Mouse (Mus musculus) frontal cortex, postnatal 10 days (tissue): ENCODE results near the gene Isoc2a.

Source experiments
- DNase-seq, 2 experiments: peaks; one replicate each; pipeline ENCODE4 v3.0.0; 2022; ENCODE audit warnings: low spot score in 2 of 2, mixed read lengths in 1 of 2

Gene Isoc2a

DNA sequence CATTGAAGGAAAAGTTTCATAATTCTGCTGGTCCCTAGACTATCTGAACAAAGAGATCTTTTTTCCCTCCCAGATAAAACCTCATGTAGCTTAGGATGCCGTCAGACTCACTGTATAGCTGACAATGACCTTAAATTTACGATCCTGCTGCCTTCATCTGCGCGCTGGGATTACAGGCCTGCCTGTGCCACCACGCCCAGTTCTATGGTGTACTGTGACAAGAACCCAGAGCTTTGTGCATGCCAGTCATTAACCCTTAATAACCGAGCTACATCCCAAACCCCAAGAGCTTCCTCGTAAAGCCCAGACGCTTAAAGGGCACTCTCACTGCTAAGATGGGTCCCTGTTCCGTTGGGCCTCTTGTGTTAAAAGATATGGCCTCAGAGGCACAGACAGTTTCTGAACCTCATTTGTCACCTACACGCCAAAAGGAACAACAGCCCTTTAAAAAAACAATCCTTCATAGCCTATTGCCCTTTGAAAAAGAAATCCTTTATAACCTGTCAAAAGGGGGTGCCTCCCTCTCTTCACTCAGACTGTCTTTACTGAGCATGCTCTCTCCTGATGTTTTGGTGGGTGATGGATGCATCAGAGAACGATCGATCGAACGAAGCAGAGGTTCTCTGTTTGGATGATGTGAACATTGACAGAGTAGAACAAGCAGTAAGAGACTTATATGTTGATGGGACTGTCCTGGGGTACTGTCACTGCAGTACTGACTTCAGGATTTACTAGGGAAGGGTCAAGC lies 38.9 kb downstream of the Isoc2a start:
- DNase-seq: no peak

DNA sequence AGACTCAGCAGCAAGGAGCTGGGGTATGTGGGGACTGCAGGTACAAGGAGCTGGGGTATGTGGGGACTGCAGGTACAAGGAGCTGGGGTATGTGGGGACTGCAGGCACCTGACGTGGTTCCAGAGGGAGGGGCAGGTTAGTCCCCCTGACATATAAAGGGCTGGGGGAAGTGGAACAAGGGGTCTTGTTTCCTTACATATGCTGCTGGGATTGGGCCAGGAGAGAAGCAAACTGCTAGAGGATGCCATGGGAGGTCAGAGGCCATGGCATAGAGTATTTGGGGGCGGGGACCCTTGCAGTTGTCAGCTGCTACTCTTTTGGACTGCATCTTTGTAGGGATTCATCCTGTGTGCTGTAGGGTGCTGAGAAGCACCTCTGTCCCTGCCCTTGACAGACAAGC lies 40.5 kb downstream of the Isoc2a start:
- no peak for DNase-seq

DNA sequence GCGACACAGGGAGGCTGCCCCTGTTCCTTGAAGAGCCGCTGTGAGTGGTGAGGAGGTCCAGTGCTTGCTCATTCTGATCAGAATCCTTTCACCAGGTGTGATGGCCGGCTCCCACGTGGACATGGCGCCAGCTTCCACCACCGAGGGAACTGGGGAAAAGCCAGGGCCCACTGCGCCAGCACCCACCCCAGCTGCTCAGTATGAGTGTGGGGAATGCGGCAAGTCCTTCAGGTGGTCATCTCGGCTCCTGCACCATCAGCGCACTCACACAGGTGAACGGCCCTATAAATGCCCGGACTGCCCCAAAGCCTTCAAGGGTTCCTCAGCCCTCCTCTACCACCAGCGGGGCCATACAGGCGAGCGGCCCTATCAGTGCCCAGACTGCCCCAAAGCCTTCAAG lies 41.7 kb downstream of the Isoc2a start:
- no peak for DNase-seq

DNA sequence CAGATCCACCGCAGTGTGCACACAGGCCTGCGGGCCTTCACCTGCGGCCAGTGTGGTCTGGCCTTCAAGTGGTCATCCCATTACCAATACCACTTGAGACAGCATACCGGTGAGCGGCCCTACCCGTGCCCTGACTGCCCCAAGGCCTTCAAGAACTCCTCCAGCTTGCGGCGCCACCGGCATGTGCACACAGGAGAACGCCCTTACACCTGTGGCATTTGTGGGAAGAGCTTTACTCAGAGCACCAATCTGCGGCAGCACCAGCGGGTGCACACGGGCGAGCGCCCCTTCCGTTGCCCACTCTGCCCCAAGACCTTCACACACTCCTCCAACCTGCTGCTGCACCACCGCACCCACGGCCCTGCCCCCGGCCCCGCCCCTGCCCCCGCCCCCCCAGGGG lies 42.1 kb downstream of the Isoc2a start:
- DNase-seq: no peak

DNA sequence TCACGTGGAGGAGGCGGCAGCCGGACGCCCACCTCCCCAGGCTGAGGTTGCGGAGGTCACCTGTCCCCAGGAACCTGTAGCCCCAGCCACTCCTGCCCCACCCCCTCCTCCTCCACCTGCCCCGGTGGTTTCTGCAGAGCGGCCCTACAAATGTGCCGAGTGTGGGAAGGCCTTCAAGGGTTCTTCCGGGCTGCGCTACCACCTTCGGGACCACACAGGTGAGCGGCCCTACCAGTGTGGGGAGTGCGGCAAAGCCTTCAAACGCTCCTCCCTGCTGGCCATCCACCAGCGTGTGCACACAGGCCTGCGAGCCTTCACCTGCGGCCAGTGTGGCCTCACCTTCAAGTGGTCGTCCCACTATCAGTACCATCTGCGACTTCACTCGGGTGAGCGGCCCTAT lies 43.0 kb downstream of the Isoc2a start:
- no peak for DNase-seq

DNA sequence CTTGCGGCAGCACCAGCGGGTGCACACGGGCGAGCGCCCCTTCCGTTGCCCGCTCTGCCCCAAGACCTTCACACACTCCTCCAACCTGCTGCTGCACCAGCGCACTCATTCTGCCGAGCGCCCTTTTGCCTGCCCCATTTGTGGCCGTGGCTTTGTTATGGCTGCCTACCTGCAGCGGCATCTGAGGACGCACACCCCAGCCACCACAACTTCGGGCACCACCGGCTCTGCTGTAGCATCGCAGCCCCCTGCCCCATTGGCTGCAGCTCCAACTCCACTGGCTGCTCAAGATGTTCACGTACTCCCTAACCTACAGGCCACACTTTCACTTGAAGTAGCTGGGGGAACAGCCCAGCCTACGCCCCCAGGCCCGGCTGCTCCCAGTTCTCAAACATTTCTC lies 43.5 kb downstream of the Isoc2a start:
- DNase-seq: no peak

DNA sequence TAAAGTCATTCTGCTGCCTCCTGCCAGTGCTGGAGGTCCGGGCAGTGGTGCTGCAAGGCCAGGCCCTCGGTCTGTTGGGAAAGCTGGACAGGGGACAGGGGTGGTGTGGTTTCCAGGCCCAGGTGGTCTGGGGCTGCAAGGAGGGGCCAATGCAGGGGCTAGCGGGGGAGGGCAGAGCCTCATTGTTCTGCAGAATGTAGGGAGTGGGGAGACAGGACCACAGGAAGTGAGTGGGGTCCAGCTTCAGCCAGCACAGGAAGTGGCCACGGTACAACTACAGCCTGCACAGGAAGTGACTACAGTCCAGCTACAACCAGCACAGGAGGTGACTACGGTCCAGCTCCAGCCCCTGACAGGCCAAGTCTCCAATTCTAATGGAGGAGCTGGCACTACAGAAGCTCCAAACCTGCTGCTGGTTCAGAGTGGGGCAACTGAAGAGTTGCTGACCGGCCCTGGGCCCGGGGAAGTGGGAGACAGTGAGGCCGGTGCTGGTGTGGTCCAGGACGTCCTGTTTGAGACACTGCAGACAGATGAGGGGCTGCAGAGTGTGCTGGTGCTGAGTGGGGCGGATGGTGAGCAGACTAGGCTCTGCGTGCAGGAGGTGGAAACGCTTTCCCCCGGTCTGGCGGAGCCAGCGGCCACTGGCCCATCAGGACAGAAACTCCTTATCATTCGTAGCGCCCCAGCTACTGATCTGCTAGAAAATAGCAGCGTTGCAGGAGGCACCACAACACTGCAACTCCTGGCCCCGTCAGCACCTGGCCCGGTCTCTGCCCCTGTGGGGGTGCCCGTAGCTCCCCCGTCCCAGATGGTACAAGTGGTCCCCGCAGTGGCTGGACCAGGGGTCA lies 44.2 kb downstream of the Isoc2a start:
- no peak for DNase-seq

DNA sequence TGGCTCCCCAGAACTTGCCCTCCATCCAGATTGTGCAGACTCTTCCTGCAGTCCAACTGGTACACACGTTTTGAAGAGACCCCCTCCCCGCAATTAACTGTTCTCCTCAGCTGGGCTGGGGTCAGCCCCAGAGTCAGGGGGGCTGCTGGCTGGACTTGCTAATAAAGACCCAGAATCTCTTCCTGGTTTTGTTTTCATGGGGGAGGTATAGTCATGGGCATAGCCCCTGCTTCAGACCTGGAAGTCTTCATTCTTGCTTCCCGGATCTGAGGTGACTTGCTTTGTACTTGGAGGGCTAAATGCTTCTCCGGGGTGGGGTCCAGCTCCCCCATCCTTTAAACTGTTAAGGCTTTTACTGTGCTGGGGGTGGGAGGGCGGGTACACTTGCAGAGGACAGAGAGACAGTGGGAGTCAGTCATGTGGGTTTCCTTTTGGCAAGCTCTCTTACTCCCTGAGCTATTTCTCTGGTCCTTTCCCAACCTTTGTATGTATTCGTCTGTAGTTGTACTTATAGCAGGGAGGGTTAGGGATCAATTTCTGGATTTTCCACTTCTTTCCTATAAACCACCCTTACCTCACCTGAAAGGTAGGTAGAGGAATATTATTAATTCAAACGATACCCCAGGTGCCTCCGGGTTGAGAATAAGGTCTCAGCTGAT lies 45.0 kb downstream of the Isoc2a start, which contains the start of gene Nat14:
Gene Nat14 (plus strand): TSS at position 205 of the 659 bp plus-strand sequence.
- DNase-seq: no peak

DNA sequence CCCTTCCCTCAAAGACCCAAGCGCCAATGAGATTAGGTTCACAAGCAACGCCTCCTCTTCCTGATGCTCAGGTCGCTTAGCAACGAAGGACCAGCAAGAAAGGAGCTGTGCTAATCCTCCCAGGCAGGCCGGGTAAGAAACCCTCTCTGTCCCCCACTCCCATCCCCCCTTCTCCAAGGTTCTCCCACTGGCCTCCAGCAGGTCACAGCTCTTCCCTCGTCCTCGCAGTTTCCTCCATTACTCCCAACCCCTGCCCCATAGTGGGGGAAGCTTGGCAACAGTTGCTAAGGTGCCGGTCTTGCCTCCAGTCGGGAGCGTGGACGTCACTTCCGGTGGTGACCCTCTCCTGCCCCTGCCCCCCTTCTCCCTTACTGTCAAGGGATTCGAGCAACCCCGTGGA lies 45.6 kb downstream of the Isoc2a start:
- peak; percentile 91 to 93 for DNase-seq

DNA sequence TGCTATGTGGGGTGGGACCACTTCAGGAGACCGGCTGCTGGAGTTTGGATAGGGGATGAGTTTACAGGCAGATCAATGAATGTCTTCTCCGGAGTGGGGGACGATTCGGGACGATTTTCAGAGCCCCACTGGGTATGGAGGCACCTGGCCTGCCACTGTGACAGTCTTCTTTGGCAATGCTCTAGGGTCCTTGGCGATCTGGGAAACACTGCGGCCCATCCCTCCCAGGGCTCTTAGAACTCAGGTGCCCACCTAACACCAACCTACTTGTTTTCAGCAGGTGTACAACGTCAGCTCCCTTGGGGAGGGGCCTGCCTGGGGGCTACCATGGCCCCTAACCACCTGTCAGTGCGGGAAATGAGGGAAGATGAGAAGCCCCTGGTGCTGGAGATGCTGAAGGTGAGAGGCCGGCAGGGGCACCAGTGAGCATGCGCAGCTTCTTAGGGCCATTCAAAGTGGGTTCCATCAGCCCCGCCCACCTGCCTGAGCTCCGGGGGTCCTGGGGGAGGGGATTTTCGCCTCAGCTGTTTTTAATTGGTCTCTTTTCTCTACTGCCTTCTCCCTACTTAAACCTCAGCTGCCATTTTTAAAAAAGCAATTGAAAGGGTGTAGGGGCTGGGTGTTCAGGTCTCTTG lies 46.1 kb downstream of the Isoc2a start:
- DNase-seq: peak; percentile 75 to 84

DNA sequence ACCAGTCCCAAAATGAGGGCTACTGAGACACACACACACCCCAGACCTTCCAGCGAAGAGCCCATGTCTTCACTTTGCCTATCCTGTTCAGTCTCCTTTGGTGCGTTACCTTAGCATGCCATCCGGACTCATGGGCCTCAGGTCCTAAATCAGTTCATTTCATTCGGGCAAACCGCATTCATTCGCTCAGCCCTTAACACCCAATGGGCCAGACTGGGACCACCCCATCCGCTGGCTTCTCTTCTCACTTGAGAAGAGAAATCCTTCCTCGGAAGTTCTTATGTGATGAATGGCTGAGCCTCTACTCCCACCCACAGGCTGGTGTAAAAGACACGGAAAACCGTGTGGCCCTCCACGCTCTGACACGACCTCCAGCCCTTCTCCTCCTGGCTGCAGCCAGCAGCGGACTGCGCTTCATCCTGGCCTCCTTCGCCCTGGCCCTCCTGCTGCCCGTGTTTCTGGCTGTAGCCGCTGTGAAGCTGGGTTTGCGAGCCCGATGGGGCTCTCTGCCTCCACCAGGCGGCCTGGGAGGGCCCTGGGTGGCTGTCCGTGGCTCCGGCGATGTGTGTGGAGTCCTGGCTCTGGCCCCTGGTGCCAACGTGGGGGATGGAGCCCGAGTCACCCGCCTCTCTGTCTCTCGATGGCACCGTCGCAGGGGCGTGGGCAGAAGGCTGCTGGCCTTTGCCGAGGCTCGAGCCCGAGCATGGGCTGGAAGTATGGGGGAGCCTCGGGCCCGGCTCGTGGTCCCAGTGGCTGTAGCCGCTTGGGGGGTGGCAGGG lies 46.8 kb downstream of the Isoc2a start:
- peak in 1 of 2 experiments; percentile 63 for DNase-seq

DNA sequence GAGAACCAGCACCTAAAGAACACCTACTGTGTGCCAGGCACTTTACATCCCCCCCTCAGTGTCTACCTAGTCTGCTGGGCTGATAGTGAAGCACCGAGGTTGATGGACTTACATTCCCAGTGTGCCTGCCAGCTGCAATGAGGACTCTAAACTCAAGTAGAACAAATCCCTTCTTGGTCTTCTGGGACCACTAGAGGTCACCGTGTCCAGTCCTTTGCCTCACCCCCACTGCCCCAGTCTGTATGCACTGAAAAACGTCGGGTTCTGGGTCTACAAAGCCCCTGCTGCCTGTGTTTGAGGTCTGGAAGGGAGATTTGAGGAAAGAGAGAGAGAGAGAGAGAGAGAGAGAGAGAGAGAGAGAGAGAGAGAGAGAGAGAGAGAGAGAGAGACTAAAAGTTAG lies 47.5 kb downstream of the Isoc2a start:
- DNase-seq: no peak

DNA sequence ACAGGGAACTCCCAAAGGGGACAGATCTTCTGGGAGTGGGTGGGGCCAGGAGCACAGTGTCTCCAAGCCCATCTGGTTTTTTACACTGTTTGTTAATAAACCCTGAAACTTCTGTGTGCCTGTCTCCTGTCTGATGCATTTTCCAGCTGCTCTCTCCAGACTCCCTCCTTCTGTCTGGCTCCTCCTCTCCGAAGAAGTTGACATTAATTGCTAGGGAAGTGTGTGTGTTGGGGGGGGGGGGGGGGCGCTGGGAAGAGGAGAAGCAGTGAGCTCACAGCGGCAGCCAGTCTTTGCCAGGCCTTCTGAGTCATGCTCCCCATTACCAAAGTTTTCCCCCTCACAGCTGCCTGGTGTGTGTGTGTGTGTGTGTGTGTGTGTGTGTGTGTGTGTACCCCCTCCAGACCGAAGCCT lies 47.9 kb downstream of the Isoc2a start:
- DNase-seq: no peak

DNA sequence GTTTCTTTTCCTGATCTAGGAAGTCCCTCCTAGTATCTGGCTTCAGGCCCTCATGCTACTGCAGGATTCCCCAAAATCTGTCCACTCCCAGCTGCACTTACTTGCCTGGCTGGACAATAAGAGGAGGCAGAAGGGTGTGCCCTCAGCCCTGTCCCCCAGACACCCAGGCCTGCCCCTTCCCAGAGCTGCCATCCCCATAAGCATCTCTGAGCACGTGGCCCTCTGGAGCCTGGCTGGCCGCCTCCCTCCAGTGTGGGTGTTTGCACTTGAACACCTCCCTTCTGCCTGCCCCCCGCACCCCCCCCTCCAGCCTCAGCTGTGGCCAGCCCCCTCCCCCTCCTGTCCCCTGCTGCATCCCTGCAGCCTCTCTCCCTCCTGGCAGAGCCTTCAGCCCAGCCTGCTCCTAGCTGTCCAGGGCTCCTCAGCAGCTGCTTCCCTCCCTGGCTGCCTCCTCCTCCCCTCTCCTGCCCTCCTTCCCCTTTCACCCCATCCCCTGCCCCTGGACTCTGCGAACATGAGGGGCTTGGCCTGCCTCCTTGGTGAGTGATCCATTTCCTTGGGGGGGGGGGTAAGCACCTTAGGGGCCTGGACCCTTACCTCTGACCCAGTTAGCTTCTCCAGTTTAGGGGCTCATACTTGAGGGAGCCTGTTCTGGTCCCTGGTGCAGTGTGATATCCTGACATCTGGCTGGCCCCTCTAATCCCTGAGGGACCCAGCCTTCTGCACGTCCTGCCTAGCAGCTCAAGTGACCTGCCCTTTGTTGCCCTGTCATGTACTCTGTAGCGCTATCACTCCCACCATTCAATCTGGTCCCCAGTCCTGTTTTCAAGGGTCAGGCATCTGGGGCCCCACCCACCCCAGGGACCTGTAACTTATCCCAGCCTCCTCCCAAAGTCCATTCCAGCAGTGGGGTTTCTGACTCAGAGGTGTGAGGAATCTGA lies 48.8 kb downstream of the Isoc2a start, which contains the start of gene Ssc5d:
Gene Ssc5d (plus strand): TSS at position 345 of the 941 bp plus-strand sequence.
- DNase-seq: no peak

DNA sequence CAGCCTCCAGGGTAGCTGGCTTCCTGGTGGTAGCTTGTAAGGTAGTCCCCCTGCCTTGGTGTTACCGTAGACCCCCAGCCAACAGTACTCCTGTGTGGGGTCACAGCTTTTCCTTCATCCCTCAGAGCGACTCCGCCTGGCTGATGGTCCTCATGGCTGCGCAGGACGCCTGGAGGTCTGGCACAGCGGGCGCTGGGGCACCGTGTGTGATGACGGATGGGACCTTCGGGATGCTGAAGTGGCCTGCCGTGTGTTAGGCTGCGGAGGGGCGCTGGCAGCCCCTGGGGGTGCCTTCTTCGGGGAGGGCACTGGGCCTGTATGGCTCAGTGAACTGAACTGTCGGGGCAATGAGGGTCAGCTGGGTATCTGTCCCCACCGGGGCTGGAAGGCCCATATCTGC lies 49.9 kb downstream of the Isoc2a start:
- no peak for DNase-seq

DNA sequence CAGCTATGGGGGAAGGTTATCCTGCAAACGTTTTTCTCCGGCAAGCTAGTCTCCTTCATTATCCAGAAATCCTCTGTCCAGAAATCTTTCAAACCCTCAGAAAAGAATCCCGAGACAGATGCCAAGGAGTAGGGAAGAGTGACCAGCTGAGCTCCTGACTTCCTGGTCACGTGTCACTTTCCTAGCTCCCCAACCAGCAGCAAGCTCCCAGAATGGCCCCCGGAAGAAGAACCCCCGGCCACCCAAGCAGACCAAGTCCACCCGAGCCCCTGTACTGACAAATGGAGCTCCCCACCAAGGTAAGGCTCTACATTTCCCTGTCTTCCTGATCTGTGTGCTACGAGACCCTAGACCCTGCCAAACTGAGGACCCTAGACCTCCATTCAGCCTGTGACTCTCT lies 50.8 kb downstream of the Isoc2a start:
- no peak for DNase-seq

DNA sequence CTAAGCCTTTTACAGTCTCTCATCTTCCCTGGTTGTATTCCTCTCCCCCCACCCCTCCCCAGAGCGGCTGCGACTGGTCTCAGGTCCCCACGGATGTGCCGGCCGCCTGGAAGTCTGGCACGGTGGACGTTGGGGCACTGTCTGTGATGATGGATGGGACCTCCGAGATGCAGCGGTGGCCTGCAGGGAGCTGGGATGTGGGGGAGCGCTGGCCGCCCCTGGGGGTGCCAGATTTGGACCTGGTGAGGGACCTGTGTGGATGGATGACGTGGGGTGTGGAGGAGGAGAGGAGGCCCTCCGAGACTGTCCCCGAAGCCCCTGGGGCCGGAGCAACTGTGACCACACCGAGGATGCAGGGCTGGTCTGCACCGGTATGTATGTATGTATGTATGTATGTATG lies 51.4 kb downstream of the Isoc2a start:
- no peak for DNase-seq

DNA sequence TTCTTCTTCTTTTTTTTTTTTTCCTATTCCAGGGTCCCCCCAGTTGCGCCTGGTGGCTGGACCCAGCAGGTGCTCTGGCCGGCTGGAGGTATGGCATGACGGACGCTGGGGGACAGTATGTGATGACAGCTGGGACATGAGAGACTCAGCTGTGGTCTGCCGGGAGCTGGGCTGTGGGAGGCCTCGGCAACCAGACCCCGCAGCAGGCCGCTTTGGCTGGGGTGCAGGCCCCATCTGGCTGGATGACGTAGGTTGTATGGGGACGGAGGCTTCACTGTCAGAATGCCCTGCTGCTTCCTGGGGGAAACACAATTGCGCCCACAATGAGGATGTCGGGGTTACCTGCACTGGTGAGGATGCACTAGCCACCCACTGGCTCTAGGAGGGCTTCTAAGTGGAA lies 56.1 kb downstream of the Isoc2a start:
- no peak for DNase-seq

DNA sequence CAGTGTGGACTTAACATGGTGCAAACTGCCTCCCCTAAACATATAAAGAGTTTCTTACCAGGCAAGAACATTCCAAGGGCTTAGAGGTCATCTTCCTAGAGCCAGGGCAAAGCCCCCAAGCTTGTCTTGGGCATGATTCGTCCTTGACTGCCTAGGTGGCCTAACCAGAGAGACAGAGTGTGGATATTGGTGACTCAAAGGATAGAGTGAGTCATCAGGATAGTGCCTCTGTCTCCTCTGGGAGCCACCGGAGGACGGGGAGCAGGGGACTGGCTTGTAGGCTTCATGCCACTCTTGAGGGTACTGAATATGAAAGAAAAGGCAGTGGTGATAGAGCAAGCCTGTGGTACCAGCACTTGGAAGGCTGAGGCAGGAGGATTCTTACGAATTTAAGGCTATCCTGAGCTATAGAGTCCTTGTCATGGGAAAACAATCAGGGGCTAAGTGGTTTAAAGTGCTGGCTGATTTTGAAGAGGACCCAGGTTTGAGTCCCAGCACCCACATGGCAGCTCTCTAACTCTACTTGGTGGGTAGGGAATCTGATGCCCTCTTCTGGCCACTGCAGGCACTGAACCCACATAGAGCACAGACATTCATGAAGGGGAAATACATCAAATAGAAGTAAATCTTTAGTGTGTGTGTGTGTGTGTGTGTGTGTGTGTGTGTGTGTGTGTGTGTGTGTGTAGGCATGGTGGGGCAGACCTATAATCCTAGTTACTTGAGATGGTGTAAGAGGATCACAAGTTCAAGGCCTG lies 57.4 kb downstream of the Isoc2a start:
- no peak for DNase-seq
